Mouse (Mus musculus): ENCODE measurements around the gene Grip2.

Gene Grip2

DNA sequence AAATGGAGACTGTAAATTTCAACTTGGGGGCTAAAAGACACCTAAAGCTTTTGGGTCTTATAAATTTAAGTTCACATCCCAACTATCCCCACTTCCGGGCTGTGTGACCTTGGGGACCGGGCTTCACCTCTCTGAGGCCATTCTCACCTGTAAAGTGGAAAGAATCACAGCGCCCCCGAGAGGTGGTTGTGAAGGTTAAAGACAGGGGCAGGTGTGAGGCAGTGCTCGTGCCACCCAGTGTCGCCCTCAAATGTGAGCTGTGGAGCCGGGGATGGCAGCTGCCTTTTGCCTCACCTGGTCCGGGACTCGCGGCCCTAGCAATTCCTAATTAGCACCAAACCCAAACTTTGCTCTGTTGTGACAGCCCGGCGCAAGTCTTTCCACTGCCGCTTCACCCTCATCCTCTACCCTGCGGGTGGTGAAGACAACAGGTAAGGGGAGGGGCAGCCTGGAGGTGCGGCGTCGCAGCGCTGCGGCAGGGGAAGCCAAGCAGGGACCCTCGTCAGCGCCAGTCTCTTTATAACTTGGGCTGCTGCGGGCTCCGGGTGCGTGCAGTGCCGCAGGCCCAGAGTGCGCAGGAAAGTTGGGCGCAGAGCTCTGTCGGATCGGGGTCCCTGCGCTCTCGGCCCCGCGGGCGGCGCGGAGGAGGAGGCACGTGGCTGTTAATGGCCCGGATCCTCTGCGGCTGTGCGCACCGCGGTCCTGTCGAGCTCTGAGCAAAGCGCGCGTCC is 16.0 kb upstream of the Grip2 start:
- Histone ChIP-seq H3K4me3 (replicated peaks; ENCODE audit: low read length) (peak overlapping the region; percentile 84), H3K9me3 (ENCODE audit: low read length) (no peaks in the 10 kb centered on the region), H3K4me1 (replicated peaks; ENCODE audit: low read depth, low read length) (peaks cover 32% of the 10 kb centered on the region), H3K36me3 (ENCODE audit: insufficient read depth, low read length) (no peaks in the 10 kb centered on the region), H3K27me3 (ENCODE audit: insufficient read depth, low read length) (peaks cover 72% of the 10 kb centered on the region)
- peak; percentile 16; the same call in 1 of the 2 replicates for TF ChIP-seq CTCF (conservative IDR thresholded peaks at IDR 0.05; ENCODE audit: low read length)
- no peak for TF ChIP-seq POU5F1 (IDR thresholded peaks at IDR 0.05; ENCODE audit: borderline replicate concordance, low read length)
- TF ChIP-seq NANOG (IDR thresholded peaks at IDR 0.05; ENCODE audit: borderline replicate concordance, low read length), result no peak

DNA sequence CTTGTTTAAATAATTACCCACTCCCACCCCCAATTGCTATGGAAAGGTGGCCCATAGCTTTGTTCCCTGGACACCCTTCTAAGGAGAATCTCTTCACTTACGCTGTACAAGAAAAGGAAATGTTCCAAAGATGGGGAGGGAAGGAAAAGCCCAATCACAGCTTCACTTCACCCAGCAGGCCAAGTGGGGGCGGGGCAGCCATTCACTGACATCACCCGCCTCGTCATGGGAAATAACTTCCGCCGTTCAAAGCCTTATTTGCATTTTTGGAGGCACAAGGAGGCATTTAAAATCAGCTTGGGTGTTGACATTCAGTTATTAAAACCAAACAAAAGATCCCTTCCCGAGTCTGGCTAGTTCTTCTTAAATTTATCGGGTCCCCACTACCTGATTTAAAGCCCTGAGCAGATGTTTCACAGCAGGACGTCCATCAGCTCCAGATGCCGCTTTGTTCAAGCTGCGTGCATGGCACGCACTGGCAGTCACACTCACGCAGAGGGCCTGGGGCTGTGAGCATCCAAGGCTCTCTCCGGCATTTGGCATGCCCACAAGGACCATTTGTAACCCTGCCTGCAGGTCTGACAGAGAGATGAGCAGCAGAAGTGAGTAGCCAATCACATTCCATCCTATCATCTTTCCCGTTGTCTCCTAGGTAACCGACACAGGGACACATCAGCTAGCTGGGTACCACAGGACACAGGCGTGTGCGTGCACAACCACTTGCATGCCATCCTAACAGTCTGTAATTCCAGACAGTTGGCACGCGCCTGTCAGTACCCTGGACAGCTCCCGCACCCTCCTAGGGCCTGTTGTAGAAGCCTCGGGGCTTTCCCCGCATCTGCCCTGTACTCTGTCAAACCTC is 12.2 kb upstream of the Grip2 start:
- peaks cover 44% of the 10 kb centered on the region for H3K27me3 ChIP-seq (ENCODE audit: insufficient read depth, low read length)
- TF ChIP-seq POU5F1 (IDR thresholded peaks at IDR 0.05; ENCODE audit: borderline replicate concordance, low read length) (no peak), NANOG (IDR thresholded peaks at IDR 0.05; ENCODE audit: borderline replicate concordance, low read length) (no peak), CTCF (conservative IDR thresholded peaks at IDR 0.05; ENCODE audit: low read length) (no peak)
- H3K4me3 ChIP-seq (replicated peaks; ENCODE audit: low read length), result no peak overlapping the region
- peaks cover 23% of the 10 kb centered on the region for H3K4me1 ChIP-seq (replicated peaks; ENCODE audit: low read depth, low read length)
- H3K9me3 ChIP-seq (ENCODE audit: low read length), result no peaks in the 10 kb centered on the region
- H3K36me3 ChIP-seq (ENCODE audit: insufficient read depth, low read length), result no peaks in the 10 kb centered on the region

- Histone ChIP-seq H3K27me3 (ENCODE audit: insufficient read depth, low read length) (0 out of 2 replicates have a peak, but pooled peaks cover 4% of the 10 kb centered on the region), H3K4me1 (replicated peaks; ENCODE audit: low read depth, low read length) (peaks cover 18% of the 10 kb centered on the region), H3K9me3 (ENCODE audit: low read length) (no peaks in the 10 kb centered on the region), H3K4me3 (replicated peaks; ENCODE audit: low read length) (no peak overlapping the region), H3K36me3 (ENCODE audit: insufficient read depth, low read length) (no peaks in the 10 kb centered on the region)
- TF ChIP-seq POU5F1 (IDR thresholded peaks at IDR 0.05; ENCODE audit: borderline replicate concordance, low read length), result no peak
- no peak for TF ChIP-seq CTCF (conservative IDR thresholded peaks at IDR 0.05; ENCODE audit: low read length)
- no peak for TF ChIP-seq NANOG (IDR thresholded peaks at IDR 0.05; ENCODE audit: borderline replicate concordance, low read length)
These were observed 5.9 kb upstream of the Grip2 start for GRCm38 (mm10) chr6:91832863-91833440.

- Histone ChIP-seq H3K4me3 (replicated peaks; ENCODE audit: low read length) (no peak overlapping the region), H3K4me1 (replicated peaks; ENCODE audit: low read depth, low read length) (peaks cover 27% of the 10 kb centered on the region), H3K9me3 (ENCODE audit: low read length) (no peaks in the 10 kb centered on the region), H3K27me3 (ENCODE audit: insufficient read depth, low read length) (no peaks in the 10 kb centered on the region), H3K36me3 (ENCODE audit: insufficient read depth, low read length) (no peaks in the 10 kb centered on the region)
- TF ChIP-seq POU5F1 (IDR thresholded peaks at IDR 0.05; ENCODE audit: borderline replicate concordance, low read length) (no peak), CTCF (conservative IDR thresholded peaks at IDR 0.05; ENCODE audit: low read length) (no peak), NANOG (IDR thresholded peaks at IDR 0.05; ENCODE audit: borderline replicate concordance, low read length) (no peak)
These were observed 876 bp upstream of the Grip2 start for GRCm38 (mm10) chr6:91827926-91828325.

DNA sequence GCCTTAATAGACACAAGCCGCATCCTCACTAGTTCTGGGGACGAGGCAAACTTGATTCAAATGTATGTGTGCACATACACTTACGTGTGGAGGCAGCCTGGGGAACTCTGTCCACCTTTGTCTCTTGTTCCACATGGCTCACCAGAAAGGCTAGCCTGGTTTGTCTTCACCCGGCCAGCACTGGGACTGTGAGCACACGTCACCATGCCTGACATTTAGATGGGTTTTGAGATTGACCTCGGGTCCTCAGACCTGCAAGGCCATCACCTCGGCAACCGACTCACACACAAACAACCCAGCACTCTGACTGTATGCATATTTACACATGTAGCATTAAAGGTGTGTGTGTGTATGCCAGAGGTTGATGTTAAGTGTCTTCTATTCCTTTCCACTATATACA is 8.8 kb downstream of the Grip2 start:
- H3K4me3 ChIP-seq (replicated peaks; ENCODE audit: low read length), result no peak overlapping the region
- TF ChIP-seq CTCF (conservative IDR thresholded peaks at IDR 0.05; ENCODE audit: low read length), result no peak
- TF ChIP-seq NANOG (IDR thresholded peaks at IDR 0.05; ENCODE audit: borderline replicate concordance, low read length), result no peak
- no peak for TF ChIP-seq POU5F1 (IDR thresholded peaks at IDR 0.05; ENCODE audit: borderline replicate concordance, low read length)
- no peaks in the 10 kb centered on the region for H3K27me3 ChIP-seq (ENCODE audit: insufficient read depth, low read length)
- H3K9me3 ChIP-seq (ENCODE audit: low read length), result peaks cover 10% of the 10 kb centered on the region
- no peaks in the 10 kb centered on the region for H3K4me1 ChIP-seq (replicated peaks; ENCODE audit: low read depth, low read length)
- no peaks in the 10 kb centered on the region for H3K36me3 ChIP-seq (ENCODE audit: insufficient read depth, low read length)

- no peak overlapping the region for H3K4me3 ChIP-seq (replicated peaks; ENCODE audit: low read length)
- TF ChIP-seq CTCF (conservative IDR thresholded peaks at IDR 0.05; ENCODE audit: low read length) (no peak), NANOG (IDR thresholded peaks at IDR 0.05; ENCODE audit: borderline replicate concordance, low read length) (no peak), POU5F1 (IDR thresholded peaks at IDR 0.05; ENCODE audit: borderline replicate concordance, low read length) (no peak)
- no peaks in the 10 kb centered on the region for H3K36me3 ChIP-seq (ENCODE audit: insufficient read depth, low read length)
- H3K4me1 ChIP-seq (replicated peaks; ENCODE audit: low read depth, low read length), result no peaks in the 10 kb centered on the region
- H3K27me3 ChIP-seq (ENCODE audit: insufficient read depth, low read length), result peaks cover 3% of the 10 kb centered on the region; the same call in 1 of the 2 replicates
- H3K9me3 ChIP-seq (ENCODE audit: low read length), result peaks cover 3% of the 10 kb centered on the region
These were observed 11.1 kb downstream of the Grip2 start for GRCm38 (mm10) chr6:91815976-91816375.

DNA sequence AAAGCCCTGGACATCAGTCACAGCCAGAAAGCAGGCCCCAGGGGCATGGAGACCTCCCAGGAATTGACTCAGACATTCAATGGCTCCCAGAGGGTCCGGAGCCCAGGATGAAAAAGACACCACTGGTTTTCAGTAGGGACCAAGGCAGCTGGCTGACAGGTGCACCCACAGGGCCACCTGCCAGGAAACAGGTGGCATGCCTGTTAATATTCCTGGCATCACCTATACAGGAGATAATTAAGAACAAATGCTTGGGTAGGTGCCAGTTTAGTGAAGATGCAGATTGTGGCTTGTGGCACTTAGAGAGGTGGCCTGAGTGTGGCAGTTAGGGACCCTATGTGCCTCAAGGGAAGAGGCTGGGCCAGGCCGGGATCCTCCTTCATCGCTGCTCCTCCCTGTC is 13.4 kb downstream of the Grip2 start:
- Histone ChIP-seq H3K4me3 (replicated peaks; ENCODE audit: low read length) (no peak overlapping the region), H3K4me1 (replicated peaks; ENCODE audit: low read depth, low read length) (peaks cover 3% of the 10 kb centered on the region; the same call in 1 of the 2 replicates), H3K9me3 (ENCODE audit: low read length) (no peaks in the 10 kb centered on the region), H3K36me3 (ENCODE audit: insufficient read depth, low read length) (no peaks in the 10 kb centered on the region), H3K27me3 (ENCODE audit: insufficient read depth, low read length) (peaks cover 24% of the 10 kb centered on the region)
- TF ChIP-seq NANOG (IDR thresholded peaks at IDR 0.05; ENCODE audit: borderline replicate concordance, low read length) (no peak), POU5F1 (IDR thresholded peaks at IDR 0.05; ENCODE audit: borderline replicate concordance, low read length) (no peak), CTCF (conservative IDR thresholded peaks at IDR 0.05; ENCODE audit: low read length) (no peak)

- H3K4me3 ChIP-seq (replicated peaks; ENCODE audit: low read length), result no peak overlapping the region
- H3K9me3 ChIP-seq (ENCODE audit: low read length), result no peaks in the 10 kb centered on the region
- no peaks in the 10 kb centered on the region for H3K36me3 ChIP-seq (ENCODE audit: insufficient read depth, low read length)
- TF ChIP-seq CTCF (conservative IDR thresholded peaks at IDR 0.05; ENCODE audit: low read length), result no peak
- TF ChIP-seq POU5F1 (IDR thresholded peaks at IDR 0.05; ENCODE audit: borderline replicate concordance, low read length), result no peak
- no peak for TF ChIP-seq NANOG (IDR thresholded peaks at IDR 0.05; ENCODE audit: borderline replicate concordance, low read length)
- peaks cover 28% of the 10 kb centered on the region for H3K4me1 ChIP-seq (replicated peaks; ENCODE audit: low read depth, low read length)
- peaks cover 60% of the 10 kb centered on the region for H3K27me3 ChIP-seq (ENCODE audit: insufficient read depth, low read length)
These were observed 17.0 kb downstream of the Grip2 start for GRCm38 (mm10) chr6:91810007-91810406.

All from E14TG2a.4 (cell line).